Mouse (Mus musculus) T-helper 17 cell (primary cell): ENCODE results near the gene Mrtfa.

Source experiments
- in situ Hi-C, 2 experiments: fragments of 300-600 bp; cut with MboI, MseI; formaldehyde crosslinking; loops; 1 replicate in 1 of 2; 2 replicates in 1 of 2; pipeline ENCODE4 v1.15.1; 2025; ENCODE audit warnings: high pct_unique_total_duplicates in 2 of 2

The Mrtfa gene

GRCm38 (mm10) chr15:81159212-81159611 lies 31.3 kb downstream of the Mrtfa start:
- in situ Hi-C loops = no loop called here

- in situ Hi-C loops = no loop called here
Measured at GRCm38 (mm10) chr15:81158517-81159120, 31.9 kb downstream of the Mrtfa start.

GRCm38 (mm10) chr15:81156453-81156852 lies 34.1 kb downstream of the Mrtfa start:
- in situ Hi-C loops = no loop called here

GRCm38 (mm10) chr15:81155845-81156244 lies 34.7 kb downstream of the Mrtfa start:
- in situ Hi-C loops = no loop called here

- in situ Hi-C loops = no loop called here
Measured at GRCm38 (mm10) chr15:81154846-81155624, 35.5 kb downstream of the Mrtfa start.

GRCm38 (mm10) chr15:81141956-81142576 lies 48.5 kb downstream of the Mrtfa start:
- in situ Hi-C loops = no loop called here

DNA sequence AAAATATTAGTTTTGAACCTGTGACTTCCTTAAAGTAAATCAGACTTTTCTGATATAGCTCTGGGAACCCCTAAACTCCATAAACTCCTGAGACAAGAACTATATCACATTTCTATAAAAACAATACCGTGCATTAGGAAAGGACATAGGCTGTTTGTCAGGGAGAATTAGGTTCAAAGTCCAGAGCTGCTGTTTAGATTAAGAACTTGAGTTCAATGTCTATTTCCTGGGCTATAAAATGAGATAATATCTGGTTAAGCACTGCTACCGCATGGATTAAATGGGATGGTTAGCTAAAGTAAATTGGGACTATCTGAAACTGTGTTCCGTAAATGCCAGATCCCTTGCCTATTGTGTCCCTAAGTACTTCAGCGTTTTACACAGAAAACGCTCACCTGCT lies 50.6 kb downstream of the Mrtfa start:
- in situ Hi-C loops = no loop called here

GRCm38 (mm10) chr15:81137298-81137697 lies 53.3 kb downstream of the Mrtfa start:
- in situ Hi-C loops = no loop called here

GRCm38 (mm10) chr15:81133781-81134180 lies 56.8 kb downstream of the Mrtfa start:
- in situ Hi-C loops = loop anchor here (5.0 kb wide), 2 partner anchors 39 to 56 kb away; no protein-coding TSS in a partner anchor

GRCm38 (mm10) chr15:81131152-81131551 lies 59.4 kb downstream of the Mrtfa start:
- in situ Hi-C loops = loop anchor here (5.0 kb wide), 2 partner anchors 41 to 54 kb away; no protein-coding TSS in a partner anchor

DNA sequence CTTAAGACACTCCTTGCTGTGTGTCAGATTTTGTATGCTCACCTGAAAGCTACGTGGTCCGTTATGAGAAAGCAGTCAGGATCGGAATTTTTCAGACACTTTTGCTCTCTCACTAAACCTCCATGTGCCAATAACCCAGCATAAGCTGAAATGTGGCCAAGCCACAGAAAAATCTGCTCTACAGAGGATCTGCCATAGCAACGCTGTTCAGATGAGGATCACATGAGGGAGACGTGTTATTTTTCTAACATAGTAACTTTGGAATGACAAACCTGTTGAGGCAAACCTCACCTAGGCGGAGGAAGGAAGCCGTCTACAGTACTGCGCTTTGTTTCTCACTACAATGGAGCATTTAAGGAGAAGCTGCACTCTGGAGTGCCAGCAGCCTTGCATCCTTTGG lies 60.6 kb downstream of the Mrtfa start:
- in situ Hi-C loops = loop anchor here (5.0 kb wide), 2 partner anchors 42 to 53 kb away; no protein-coding TSS in a partner anchor

DNA sequence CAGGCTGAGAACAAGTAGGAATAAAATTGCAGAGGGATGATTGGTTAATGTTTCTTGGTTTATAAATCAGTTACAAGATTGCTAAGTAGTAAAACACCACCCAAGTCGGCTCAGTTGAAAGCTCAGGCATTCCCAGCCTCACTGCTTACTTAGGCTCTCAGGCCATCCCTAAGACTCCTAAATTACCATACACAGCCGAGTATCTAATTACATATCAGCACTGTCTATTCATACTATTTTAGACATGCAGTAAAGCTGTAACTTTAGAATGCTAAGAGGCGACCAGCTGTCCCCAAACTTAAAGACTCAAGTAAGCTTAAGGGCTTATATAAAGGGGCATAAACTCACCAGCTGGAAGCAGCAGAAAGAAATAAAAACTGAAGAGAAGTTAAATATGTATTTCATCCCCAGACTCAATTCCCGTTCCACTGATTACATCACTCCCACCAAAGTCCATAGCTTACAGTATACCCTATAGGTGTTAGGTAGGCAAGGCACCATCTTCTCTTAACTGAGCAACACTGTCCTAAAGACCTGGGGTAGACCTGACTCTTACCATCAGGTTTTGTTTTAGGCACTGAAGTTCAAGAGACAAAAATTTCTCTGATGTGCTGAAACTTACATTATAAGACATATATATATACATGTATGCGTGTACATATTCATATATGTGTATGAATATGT lies 62.3 kb downstream of the Mrtfa start:
- in situ Hi-C loops = no loop called here

DNA sequence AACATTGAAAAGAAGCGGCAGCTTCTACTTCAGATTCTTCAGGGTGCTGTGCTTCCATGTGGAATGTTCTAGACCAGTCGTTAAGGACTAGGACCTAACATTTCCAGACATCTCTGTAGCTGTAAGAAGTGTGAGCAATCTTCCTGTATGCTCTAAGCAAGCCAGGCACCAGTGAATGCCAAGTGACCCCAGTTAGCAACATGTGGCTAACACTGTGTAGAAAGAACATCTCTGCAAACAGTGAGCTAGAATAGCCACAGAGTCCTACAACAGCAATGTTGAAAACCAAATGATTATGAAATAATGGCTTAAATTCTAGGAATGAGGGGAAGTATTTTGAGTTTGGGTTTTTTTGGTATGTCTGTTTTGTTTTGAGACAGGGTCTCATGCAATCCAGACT lies 66.3 kb downstream of the Mrtfa start:
- in situ Hi-C loops = loop anchor here in 1 of 2 experiments (5.0 kb wide), 1 partner anchor 53 kb away; no protein-coding TSS in a partner anchor

DNA sequence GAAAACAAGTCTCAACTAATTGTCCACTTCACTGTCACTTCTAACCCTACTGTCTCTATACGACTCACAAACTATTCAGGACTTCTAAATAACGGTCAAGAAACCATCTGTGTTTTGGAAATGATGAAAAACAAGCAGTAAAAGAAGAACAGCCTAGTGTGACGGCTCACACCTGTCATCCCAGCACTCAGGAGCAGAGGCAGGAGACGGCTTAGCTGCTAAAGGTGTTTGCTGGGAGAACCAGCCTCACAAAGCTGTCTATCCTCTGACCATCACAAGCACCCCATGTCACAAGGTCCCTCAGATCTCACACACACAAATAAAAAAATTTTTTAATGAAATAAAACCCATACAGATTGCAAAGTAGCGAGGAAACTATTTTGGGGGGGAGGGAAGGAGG lies 67.4 kb downstream of the Mrtfa start:
- in situ Hi-C loops = loop anchor here in 1 of 2 experiments (5.0 kb wide), 1 partner anchor 54 kb away; no protein-coding TSS in a partner anchor

- in situ Hi-C loops = loop anchor here in 1 of 2 experiments (5.0 kb wide), 1 partner anchor 55 kb away; no protein-coding TSS in a partner anchor
Measured at GRCm38 (mm10) chr15:81122535-81122934, 68.0 kb downstream of the Mrtfa start.

DNA sequence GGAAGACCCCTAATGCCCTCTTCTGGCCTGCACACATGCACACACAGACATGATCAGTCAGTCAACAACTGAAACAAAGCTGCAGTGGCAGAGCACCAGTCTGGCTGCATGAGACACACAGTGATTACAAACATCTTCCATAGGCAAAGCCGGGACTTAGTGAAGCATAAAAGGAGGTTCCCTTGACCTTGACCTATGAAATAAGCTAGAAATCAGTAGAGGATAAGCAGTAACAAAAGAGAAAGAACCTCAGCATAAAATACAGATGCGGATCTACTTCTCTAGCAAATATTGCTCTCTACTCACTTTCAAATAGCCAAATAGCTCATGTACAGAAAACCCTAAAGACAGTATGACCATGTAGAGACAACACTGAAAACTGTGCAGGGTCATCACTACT lies 68.5 kb downstream of the Mrtfa start:
- in situ Hi-C loops = loop anchor here in 1 of 2 experiments (5.0 kb wide), 1 partner anchor 55 kb away; no protein-coding TSS in a partner anchor

- in situ Hi-C loops = loop anchor here in 1 of 2 experiments (5.0 kb wide), 1 partner anchor 56 kb away; no protein-coding TSS in a partner anchor
Measured at GRCm38 (mm10) chr15:81120946-81121345, 69.6 kb downstream of the Mrtfa start.

- in situ Hi-C loops = loop anchor here in 1 of 2 experiments (5.0 kb wide), 1 partner anchor 57 kb away; no protein-coding TSS in a partner anchor
Measured at GRCm38 (mm10) chr15:81120140-81120539, 70.4 kb downstream of the Mrtfa start.

DNA sequence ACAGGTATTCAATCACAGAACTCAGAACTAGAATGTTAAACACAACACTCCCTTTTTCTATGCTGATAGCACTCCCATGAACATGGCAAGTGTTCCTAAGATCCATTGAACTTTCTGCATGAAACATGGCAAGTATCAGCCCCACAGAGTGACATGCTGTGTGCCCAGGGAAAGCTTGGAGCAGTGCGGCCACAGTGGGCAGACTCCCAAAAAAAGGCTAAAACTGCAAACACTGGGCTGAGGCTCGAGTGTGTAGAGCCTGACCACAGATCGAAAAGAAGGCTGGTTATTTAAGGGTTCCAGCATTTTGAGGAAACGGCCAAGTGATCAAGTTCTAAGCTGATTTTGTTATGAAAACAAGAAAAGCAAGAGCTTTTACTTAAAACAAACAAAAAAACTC lies 72.3 kb downstream of the Mrtfa start:
- in situ Hi-C loops = no loop called here

GRCm38 (mm10) chr15:81112589-81112988 lies 78.0 kb downstream of the Mrtfa start:
- in situ Hi-C loops = no loop called here

GRCm38 (mm10) chr15:81110315-81110714 lies 80.2 kb downstream of the Mrtfa start:
- in situ Hi-C loops = no loop called here
